Mouse (Mus musculus): ENCODE measurements around the gene Gabra4. TPM values are rescaled to one million over a fixed set of nuclear protein-coding genes. Genes with fewer than 3 reads are reported as not detected.
"Not testable (repeated sequence)": the region's sequence is repeated elsewhere in the genome, so short reads cannot be mapped to it uniquely, and the experiment has no call there.

Gene Gabra4
- polyA plus RNA-seq, 1 experiment: not detected

- H3K4me3 ChIP-seq (ENCODE audit: insufficient read depth, low read depth, low read length): no peak overlapping the region
- H3K4me1 ChIP-seq (ENCODE audit: control insufficient read depth, insufficient read depth, insufficient read length, low read length): no peaks in the 10 kb centered on the region
- H3K27ac ChIP-seq (replicated peaks; ENCODE audit: low read depth, low read length): no peak overlapping the region
Observed at GRCm38 (mm10) chr5:71604128-71604690, 53.9 kb downstream of the Gabra4 start.

GRCm38 (mm10) chr5:71595321-71595720 lies 62.8 kb downstream of the Gabra4 start:
- no peaks in the 10 kb centered on the region for H3K4me1 ChIP-seq (ENCODE audit: control insufficient read depth, insufficient read depth, insufficient read length, low read length)
- no peak overlapping the region for H3K4me3 ChIP-seq (ENCODE audit: insufficient read depth, low read depth, low read length)
- H3K27ac ChIP-seq (replicated peaks; ENCODE audit: low read depth, low read length): no peak overlapping the region

- H3K27ac ChIP-seq (replicated peaks; ENCODE audit: low read depth, low read length): no peak overlapping the region
- no peak overlapping the region for H3K4me3 ChIP-seq (ENCODE audit: insufficient read depth, low read depth, low read length)
- no peaks in the 10 kb centered on the region for H3K4me1 ChIP-seq (ENCODE audit: control insufficient read depth, insufficient read depth, insufficient read length, low read length)
Observed at GRCm38 (mm10) chr5:71593745-71594255, 64.3 kb downstream of the Gabra4 start.

- Histone ChIP-seq H3K4me1 (ENCODE audit: control insufficient read depth, insufficient read depth, insufficient read length, low read length) (no peaks in the 10 kb centered on the region), H3K27ac (replicated peaks; ENCODE audit: low read depth, low read length) (no peak overlapping the region), H3K4me3 (ENCODE audit: insufficient read depth, low read depth, low read length) (no peak overlapping the region)
Observed at GRCm38 (mm10) chr5:71571646-71572237, 86.4 kb downstream of the Gabra4 start.

- Histone ChIP-seq H3K4me3 (ENCODE audit: insufficient read depth, low read depth, low read length) (no peak within 1 kb of the TSS), H3K4me1 (ENCODE audit: control insufficient read depth, insufficient read depth, insufficient read length, low read length) (no peaks in the 10 kb centered on the region), H3K27ac (replicated peaks; ENCODE audit: low read depth, low read length) (no peak within 1 kb of the TSS)
Observed at GRCm38 (mm10) chr5:71548079-71548478, 110.0 kb downstream of the Gabra4 start, which contains the start of gene Cox7b2. TSS of gene Cox7b2 (minus strand) at chr5:71548205.

- no peak overlapping the region for H3K27ac ChIP-seq (replicated peaks; ENCODE audit: low read depth, low read length)
- no peak overlapping the region for H3K4me3 ChIP-seq (ENCODE audit: insufficient read depth, low read depth, low read length)
- no peaks in the 10 kb centered on the region for H3K4me1 ChIP-seq (ENCODE audit: control insufficient read depth, insufficient read depth, insufficient read length, low read length)
Observed at GRCm38 (mm10) chr5:71545554-71545953, 112.6 kb downstream of the Gabra4 start.

GRCm38 (mm10) chr5:71525486-71525885 lies 132.6 kb downstream of the Gabra4 start:
- not testable (repeated sequence) for H3K4me3 ChIP-seq (ENCODE audit: insufficient read depth, low read depth, low read length); H3K27ac ChIP-seq (replicated peaks; ENCODE audit: low read depth, low read length); H3K4me1 ChIP-seq (ENCODE audit: control insufficient read depth, insufficient read depth, insufficient read length, low read length)

Other genes with a start within 250 kb of the Gabra4 start
- not detected in 2 replicates for gene Cox7b2, start 110.1 kb downstream of the Gabra4 start, polyA plus RNA-seq (2012; ENCODE audit: insufficient read depth, insufficient read length, missing spikeins)
- gene Gabrb1, start 195 bp downstream of the Gabra4 start, polyA plus RNA-seq (2012; ENCODE audit: insufficient read depth, insufficient read length, missing spikeins): not detected in 2 replicates